In genomic region chr11:120101036-120101435, GRCm38 (mm10) we compare ENCODE assay signal across 9 mouse cellular contexts. TPM values are rescaled to one million over a fixed set of nuclear protein-coding genes. Genes with fewer than 3 reads are reported as not detected.
DNase-seq lines count a peak whose midpoint lies in the region; ATAC-seq and TF ChIP-seq lines count a peak whose summit lies in the region.
"Had no signal": no experiment of that assay in that cellular context is flagged by ENCODE, and none has a peak within 500 bp of the region (broad histone marks: within the 10 kb centered on the region; RNA-seq: fewer than 3 reads in every experiment).

No protein-coding gene starts in this region.

- no peak for TF ChIP-seq POLR2A in embryonic fibroblast, embryonic 13.5 days (IDR thresholded peaks at IDR 0.05; ENCODE audit: low read depth, low read length)

- H3K9ac ChIP-seq in midbrain, embryonic 12.5 days (replicated peaks) = no peak overlapping the region; the same call in 1 of the 2 replicates

- DNase-seq in adrenal gland, adult (ENCODE audit: inconsistent age in 2 of 2, low spot score in 1 of 2) = peak; percentile 62 to 89
- DNase-seq in adrenal gland, adult 8-10 months = no peak
- DNase-seq in adrenal gland, postnatal 36 days = peak; percentile 59
- DNase-seq in heart, postnatal 4 days = peak; percentile 80
- DNase-seq in left cerebral cortex, adult 8-10 months (ENCODE audit: low spot score in 2 of 2) = peak; percentile 50 to 66
- peak; percentile 49 for DNase-seq in spleen, adult 12 weeks (ENCODE audit: low spot score)

- H3K9me3 ChIP-seq in midbrain, embryonic 12.5 days = no peaks in the 10 kb centered on the region

- peak; percentile 54; the same call in 1 of the 2 replicates for TF ChIP-seq CTCF in embryonic fibroblast, embryonic 13.5 days (IDR thresholded peaks at IDR 0.05; ENCODE audit: borderline replicate concordance, insufficient read depth, low read length)

- no peak overlapping the region for H3K27ac ChIP-seq in embryonic fibroblast, embryonic 13.5 days (ENCODE audit: insufficient read depth, low read length)
- peak overlapping the region; percentile 58; the same call in 1 of the 2 replicates for H3K27ac ChIP-seq in midbrain, embryonic 12.5 days (replicated peaks)

- no peak for ATAC-seq in midbrain, embryonic 12.5 days (ENCODE audit: low FRiP score, low read depth)
- ATAC-seq: Patski had no signal

- 4% methylated on average over 3 of the region's 3 CpGs for WGBS in midbrain, embryonic 12.5 days

- 0 out of 2 replicates have a peak overlapping the region, but pooled peaks have one; percentile 7 for H3K4me2 ChIP-seq in midbrain, embryonic 12.5 days (replicated peaks)

- peaks cover 5% of the 10 kb centered on the region; the same call in 1 of the 2 replicates for H3K4me1 ChIP-seq in embryonic fibroblast, embryonic 13.5 days (ENCODE audit: control insufficient read depth, insufficient read depth, low read length)
- H3K4me1 ChIP-seq in midbrain, embryonic 12.5 days = peaks cover 27% of the 10 kb centered on the region

- H3K36me3 ChIP-seq in midbrain, embryonic 12.5 days = peaks cover 34% of the 10 kb centered on the region

- no peaks in the 10 kb centered on the region for H3K27me3 ChIP-seq in midbrain, embryonic 12.5 days
- H3K27me3 ChIP-seq: Patski had no signal

- H3K4me3 ChIP-seq in embryonic fibroblast, embryonic 13.5 days (ENCODE audit: insufficient read depth, low read length) = no peak overlapping the region
- no peak overlapping the region for H3K4me3 ChIP-seq in midbrain, embryonic 12.5 days

RNA-seq across cellular contexts. Expression of gene Ndufaf8, which starts 2.3 kb away (rescaled TPM):
- 10 to 100 TPM; 55.2 to 74.8 (median 64.3) TPM for total RNA-seq in adrenal gland, adult 8-10 months (2022)
- total RNA-seq in adrenal gland, postnatal 36 days (2021) = 10 to 100 TPM; 59.9 to 69.4 TPM
- polyA plus RNA-seq in embryonic fibroblast, embryonic 13.5 days (2011; ENCODE audit: insufficient read length, low read depth, missing spikeins) = 18.0 and 20.3 TPM in 2 replicates
- total RNA-seq in heart, postnatal 4 days (2021) = 10 to 100 TPM; 51.6 to 63.0 TPM
- total RNA-seq in left cerebral cortex, adult 8-10 months (2022) = 10 to 100 TPM; 27.8 to 44.9 (median 35.4) TPM
- 56.8 and 57.4 TPM in 2 replicates for polyA plus RNA-seq in midbrain, embryonic 12.5 days (2016; fragmentation: Nextera tagmentation; extraction: Ambion mirVana)

RNA-seq across cellular contexts. Expression of gene Tepsin, which starts 2.5 kb away (rescaled TPM):
- total RNA-seq in adrenal gland, adult 8-10 months (2022) = 10 to 100 TPM; 15.2 to 19.1 (median 15.7) TPM
- 10 to 100 TPM; 11.5 to 12.7 TPM for total RNA-seq in adrenal gland, postnatal 36 days (2021)
- 12.2 and 13.1 TPM in 2 replicates for polyA plus RNA-seq in embryonic fibroblast, embryonic 13.5 days (2011; ENCODE audit: insufficient read length, low read depth, missing spikeins)
- 1 to 10 TPM; 8.7 to 9.7 TPM for total RNA-seq in heart, postnatal 4 days (2021)
- total RNA-seq in left cerebral cortex, adult 8-10 months (2022) = 10 to 100 TPM; 15.7 to 17.7 (median 17.0) TPM
- polyA plus RNA-seq in midbrain, embryonic 12.5 days (2016; fragmentation: Nextera tagmentation; extraction: Ambion mirVana) = 20.8 and 22.9 TPM in 2 replicates

RNA-seq across cellular contexts. Expression of gene Cep131, which starts 14.4 kb away (rescaled TPM):
- total RNA-seq in adrenal gland, adult 8-10 months (2022) = 100 to 1,000 TPM in 2 of 4 experiments, 10 to 100 TPM in 2; 42.9 to 315 (median 94.5) TPM
- total RNA-seq in adrenal gland, postnatal 36 days (2021) = 100 to 1,000 TPM in 1 of 2 experiments, 10 to 100 TPM in 1; 35.5 to 207 TPM
- 7.4 and 10.1 TPM in 2 replicates for polyA plus RNA-seq in embryonic fibroblast, embryonic 13.5 days (2011; ENCODE audit: insufficient read length, low read depth, missing spikeins)
- 10 to 100 TPM; 11.6 to 12.6 TPM for total RNA-seq in heart, postnatal 4 days (2021)
- total RNA-seq in left cerebral cortex, adult 8-10 months (2022) = 10 to 100 TPM; 29.8 to 37.4 (median 32.2) TPM
- 52.6 and 54.4 TPM in 2 replicates for polyA plus RNA-seq in midbrain, embryonic 12.5 days (2016; fragmentation: Nextera tagmentation; extraction: Ambion mirVana)

RNA-seq across cellular contexts. Expression of gene Slc38a10, which starts 50.1 kb away (rescaled TPM):
- total RNA-seq in adrenal gland, adult 8-10 months (2022) = 100 to 1,000 TPM; 155 to 215 (median 187) TPM
- 100 to 1,000 TPM; 156 to 163 TPM for total RNA-seq in adrenal gland, postnatal 36 days (2021)
- 107 and 113 TPM in 2 replicates for polyA plus RNA-seq in embryonic fibroblast, embryonic 13.5 days (2011; ENCODE audit: insufficient read length, low read depth, missing spikeins)
- total RNA-seq in heart, postnatal 4 days (2021) = 100 to 1,000 TPM; 115 to 116 TPM
- 10 to 100 TPM; 80.0 to 98.8 (median 89.6) TPM for total RNA-seq in left cerebral cortex, adult 8-10 months (2022)
- 105 and 106 TPM in 2 replicates for polyA plus RNA-seq in midbrain, embryonic 12.5 days (2016; fragmentation: Nextera tagmentation; extraction: Ambion mirVana)

RNA-seq across cellular contexts. Expression of gene Aatk, which starts 54.1 kb away (rescaled TPM):
- total RNA-seq in adrenal gland, adult 8-10 months (2022) = 10 to 100 TPM; 14.3 to 22.8 (median 18.3) TPM
- total RNA-seq in adrenal gland, postnatal 36 days (2021) = 10 to 100 TPM in 1 of 2 experiments, 1 to 10 TPM in 1; 9.2 to 13.2 TPM
- 0.19 TPM in 1 of 2 replicates, not detected in the other for polyA plus RNA-seq in embryonic fibroblast, embryonic 13.5 days (2011; ENCODE audit: insufficient read length, low read depth, missing spikeins)
- 1 to 10 TPM; 3.7 to 4.2 TPM for total RNA-seq in heart, postnatal 4 days (2021)
- 100 to 1,000 TPM; 217 to 244 (median 225) TPM for total RNA-seq in left cerebral cortex, adult 8-10 months (2022)
- polyA plus RNA-seq in midbrain, embryonic 12.5 days (2016; fragmentation: Nextera tagmentation; extraction: Ambion mirVana) = 7.7 and 8.8 TPM in 2 replicates
